Mouse (Mus musculus): ENCODE data around the gene Cetn3. TPM values are rescaled to one million over a fixed set of nuclear protein-coding genes. Genes with fewer than 3 reads are reported as not detected.

The Cetn3 gene
- total and polyA plus RNA-seq, 3 experiments, result 55.6 to 211 (median 158) TPM

DNA sequence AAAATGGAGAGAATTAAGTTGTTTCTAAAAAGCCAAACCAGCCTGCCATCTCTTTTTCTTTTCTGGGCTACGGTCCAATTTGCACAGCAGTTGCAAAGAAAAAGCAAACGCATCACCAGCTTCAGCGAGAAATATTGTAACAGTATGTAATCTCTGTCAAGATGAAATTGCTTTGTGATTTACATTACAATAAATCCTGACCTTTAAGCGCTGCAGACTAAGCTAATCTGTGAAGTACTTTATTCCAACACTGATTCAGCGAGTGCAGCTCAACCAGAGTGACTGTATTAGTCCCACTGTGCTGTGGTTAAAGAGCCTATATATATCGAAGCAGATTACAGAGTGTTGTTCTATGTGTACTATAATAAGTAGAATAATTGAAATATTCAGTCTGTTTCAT is 45.6 kb downstream of the Cetn3 start:
- no peaks in the 10 kb centered on the region for H3K4me1 ChIP-seq (ENCODE audit: control insufficient read depth in 1 of 2, insufficient read depth in 2 of 2)
- in situ Hi-C loops (cut with MboI; ENCODE audit: low pct_ligation_motif_present, low pct_unique_long_range_greater_than_20kb, low sequenced_read_pairs), result no loop called here
- no peaks in the 10 kb centered on the region for H3K36me3 ChIP-seq (replicated peaks in 1 of 2; ENCODE audit: control insufficient read depth in 1 of 2, insufficient read depth in 1 of 2, low read length in 1 of 2)
- no peaks in the 10 kb centered on the region for H3K79me2 ChIP-seq (replicated peaks; ENCODE audit: control insufficient read depth, extremely low read depth, insufficient read depth, poor library complexity, severe bottlenecking)
- TF ChIP-seq MXI1 (IDR thresholded peaks at IDR 0.05; ENCODE audit: low read depth, low read length) (no peak), UBTF (IDR thresholded peaks at IDR 0.05; ENCODE audit: low read depth, low read length) (no peak), BHLHE40 (IDR thresholded peaks at IDR 0.05; ENCODE audit: low read depth, low read length) (no peak), NELFE (IDR thresholded peaks at IDR 0.05; ENCODE audit: low read depth, low read length) (no peak), ZNF384 (IDR thresholded peaks at IDR 0.05; ENCODE audit: low read depth, low read length) (no peak)
- no peak overlapping the region for H3K4me2 ChIP-seq (ENCODE audit: insufficient read depth, low read depth, poor library complexity, severe bottlenecking)
- H3K9ac ChIP-seq (ENCODE audit: insufficient read depth, low read depth), result no peak overlapping the region
- no peak overlapping the region for H3K4me3 ChIP-seq (replicated peaks in 1 of 3; ENCODE audit: low read depth in 2 of 3, low read length in 2 of 3, poor library complexity in 1 of 3)
- dilution Hi-C loops (cut with MboI; ENCODE audit: extremely low pct_ligation_motif_present, extremely low pct_unique_long_range_greater_than_20kb, low sequenced_read_pairs), result no loop called here
- no peaks in the 10 kb centered on the region for H3K27me3 ChIP-seq (replicated peaks)
- H3K9me3 ChIP-seq (replicated peaks; ENCODE audit: low read length), result no peaks in the 10 kb centered on the region
- no peak overlapping the region for H3K27ac ChIP-seq (ENCODE audit: insufficient read depth, low read depth)
- DNase-seq (ENCODE audit: extremely low read depth), result no peak

- Histone ChIP-seq H3K4me2 (ENCODE audit: insufficient read depth, low read depth, poor library complexity, severe bottlenecking) (no peak overlapping the region), H3K79me2 (replicated peaks; ENCODE audit: control insufficient read depth, extremely low read depth, insufficient read depth, poor library complexity, severe bottlenecking) (no peaks in the 10 kb centered on the region), H3K4me3 (replicated peaks in 1 of 3; ENCODE audit: low read depth in 2 of 3, low read length in 2 of 3, poor library complexity in 1 of 3) (no peak overlapping the region), H3K27me3 (replicated peaks) (no peaks in the 10 kb centered on the region), H3K36me3 (replicated peaks in 1 of 2; ENCODE audit: control insufficient read depth in 1 of 2, insufficient read depth in 1 of 2, low read length in 1 of 2) (no peaks in the 10 kb centered on the region), H3K9ac (ENCODE audit: insufficient read depth, low read depth) (no peak overlapping the region), H3K9me3 (replicated peaks; ENCODE audit: low read length) (no peaks in the 10 kb centered on the region), H3K4me1 (ENCODE audit: control insufficient read depth in 1 of 2, insufficient read depth in 2 of 2) (peaks cover 4 to 5% of the 10 kb centered on the region in 2 experiments; a peak in 3 of 4 replicates), H3K27ac (ENCODE audit: insufficient read depth, low read depth) (no peak overlapping the region)
- TF ChIP-seq RCOR1 (conservative IDR thresholded peaks at IDR 0.05; ENCODE audit: low read depth, low read length), result no peak
- TF ChIP-seq E2F4 (IDR thresholded peaks at IDR 0.05; ENCODE audit: insufficient replicate concordance, low read depth, low read length), result no peak
- no peak for TF ChIP-seq IRF4 (IDR thresholded peaks at IDR 0.05; ENCODE audit: low read depth, low read length)
- TF ChIP-seq POLR2A (IDR thresholded peaks at IDR 0.05; ENCODE audit: low read depth, low read length), result no peak
- no peak for TF ChIP-seq NELFE (IDR thresholded peaks at IDR 0.05; ENCODE audit: low read depth, low read length)
- TF ChIP-seq ZNF384 (IDR thresholded peaks at IDR 0.05; ENCODE audit: low read depth, low read length), result no peak
- TF ChIP-seq JUND (conservative IDR thresholded peaks at IDR 0.05; ENCODE audit: low read depth, low read length), result no peak
- TF ChIP-seq CTCF (conservative IDR thresholded peaks at IDR 0.05 in 1 of 2, IDR thresholded peaks at IDR 0.05 in 1 of 2; ENCODE audit: low read depth in 2 of 2, low read length in 2 of 2), result no peak
- no peak for TF ChIP-seq MEF2A (IDR thresholded peaks at IDR 0.05; ENCODE audit: borderline replicate concordance, low read depth, low read length)
- TF ChIP-seq TCF12 (IDR thresholded peaks at IDR 0.05; ENCODE audit: low read depth, low read length), result no peak
- TF ChIP-seq ZC3H11A (IDR thresholded peaks at IDR 0.05; ENCODE audit: low read depth, low read length), result no peak
- TF ChIP-seq MAX (IDR thresholded peaks at IDR 0.05; ENCODE audit: low read length), result no peak
- no peak for TF ChIP-seq USF2 (conservative IDR thresholded peaks at IDR 0.05; ENCODE audit: low read depth, low read length)
- DNase-seq (ENCODE audit: extremely low read depth), result no peak
- dilution Hi-C loops (cut with MboI; ENCODE audit: extremely low pct_ligation_motif_present, extremely low pct_unique_long_range_greater_than_20kb, low sequenced_read_pairs) (no loop called here), in situ Hi-C loops (cut with MboI; ENCODE audit: low pct_ligation_motif_present, low pct_unique_long_range_greater_than_20kb, low sequenced_read_pairs) (no loop called here)
Observed at GRCm38 (mm10) chr13:81831838-81832237, 49.0 kb downstream of the Cetn3 start.
